Mouse (Mus musculus) lung, embryonic 15.5 days (tissue): ENCODE data around the gene Rsrc1. TPM values are rescaled to one million over a fixed set of nuclear protein-coding genes. Genes with fewer than 3 reads are reported as not detected.
"Not testable (repeated sequence)": the region's sequence is repeated elsewhere in the genome, so short reads cannot be mapped to it uniquely, and the experiment has no call there.

ENCODE experiments used
- ATAC-seq: fragments of 200-750 bp; cut with Nextera tagmentation; 2 replicates; pipeline ENCODE4 v1.8.0; 2017; ENCODE audit warnings: moderate number of reproducible peaks, borderline replicate concordance; ENCODE audit not compliant: low FRiP score, low TSS enrichment; ENCODE audit errors: extremely low read depth
- H3K27ac ChIP-seq: fragments of 300-500 bp; sonication (generic); 2 replicates; pipeline ENCODE4 v1.5.1; 2015; ENCODE audit warnings: moderate library complexity, mild to moderate bottlenecking, inconsistent platforms
- H3K27me3 ChIP-seq: fragments of 300-500 bp; sonication (generic); 2 replicates; pipeline ENCODE4 v1.6.1; 2015; ENCODE audit warnings: inconsistent platforms
- H3K36me3 ChIP-seq: fragments of 300-500 bp; sonication (generic); 2 replicates; pipeline ENCODE4 v1.6.1; 2015; ENCODE audit warnings: inconsistent platforms
- H3K4me1 ChIP-seq: fragments of 300-500 bp; sonication (generic); 2 replicates; pipeline ENCODE4 v1.6.1; 2015; ENCODE audit warnings: inconsistent platforms
- H3K4me2 ChIP-seq: fragments of 300-500 bp; sonication (generic); 2 replicates; pipeline ENCODE4 v1.6.1; 2015; ENCODE audit warnings: inconsistent platforms, mild to moderate bottlenecking, moderate library complexity
- H3K4me3 ChIP-seq: fragments of 300-500 bp; sonication (generic); 2 replicates; pipeline ENCODE4 v1.5.1; 2015; ENCODE audit warnings: mild to moderate bottlenecking, inconsistent platforms
- H3K9ac ChIP-seq: fragments of 300-500 bp; sonication (generic); 2 replicates; pipeline ENCODE4 v1.6.1; 2015; ENCODE audit warnings: inconsistent platforms
- H3K9me3 ChIP-seq: fragments of 300-500 bp; sonication (generic); 2 replicates; pipeline ENCODE4 v1.6.1; 2016; ENCODE audit warnings: inconsistent platforms
- WGBS: fragments of 180-500 bp; shearing (Covaris S2); methylation state at CpG from one replicate; pipeline ENCODE4 v1.1.7; 2015; 5-methylcytosine and 5-hydroxymethylcytosine counted together
- polyA plus RNA-seq: library from polyadenylated mRNA; unstranded; fragments of >200 nt; fragmentation: Nextera tagmentation; extraction: Ambion mirVana; gene quantifications from 2 replicates; pipeline ENCODE4 v1.2.1, GENCODE M21; 2015

Gene Rsrc1
- polyA plus RNA-seq, 1 experiment from 2014 or later: 29.5 TPM

GRCm38 (mm10) chr3:66996820-66997219 lies 15.6 kb downstream of the Rsrc1 start:
- no peaks in the 10 kb centered on the region for H3K4me1 ChIP-seq
- 90% methylated on average over 1 of the region's 1 CpGs for WGBS

GRCm38 (mm10) chr3:67036387-67037062 lies 55.3 kb downstream of the Rsrc1 start:
- Histone ChIP-seq H3K36me3 (no peaks in the 10 kb centered on the region), H3K9me3 (no peaks in the 10 kb centered on the region), H3K4me2 (no peak overlapping the region), H3K4me1 (no peaks in the 10 kb centered on the region), H3K27ac (no peak overlapping the region), H3K4me3 (no peak overlapping the region), H3K27me3 (no peaks in the 10 kb centered on the region), H3K9ac (no peak overlapping the region)
- no peak for ATAC-seq
- WGBS: 87% methylated on average over 6 of the region's 6 CpGs

More at GRCm38 (mm10) chr3:66996820-66997219, 15.6 kb downstream of the Rsrc1 start:
- no peak for ATAC-seq
- H3K27me3 ChIP-seq: no peaks in the 10 kb centered on the region
- H3K9me3 ChIP-seq: no peaks in the 10 kb centered on the region
- H3K4me2 ChIP-seq: no peak overlapping the region
- H3K9ac ChIP-seq: no peak overlapping the region
- no peak overlapping the region for H3K4me3 ChIP-seq
- H3K27ac ChIP-seq: no peak overlapping the region
- peaks cover 21% of the 10 kb centered on the region for H3K36me3 ChIP-seq

- Histone ChIP-seq H3K9ac (no peak overlapping the region), H3K27me3 (no peaks in the 10 kb centered on the region), H3K9me3 (no peaks in the 10 kb centered on the region), H3K4me2 (no peak overlapping the region), H3K36me3 (0 out of 2 replicates have a peak, but pooled peaks cover 5% of the 10 kb centered on the region), H3K4me3 (no peak overlapping the region), H3K4me1 (no peaks in the 10 kb centered on the region), H3K27ac (no peak overlapping the region)
- WGBS: 94% methylated on average over 2 of the region's 2 CpGs
- ATAC-seq: no peak
Measured at GRCm38 (mm10) chr3:67059755-67060154, 78.6 kb downstream of the Rsrc1 start.

GRCm38 (mm10) chr3:67070575-67071488 lies 89.6 kb downstream of the Rsrc1 start:
- H3K27me3 ChIP-seq: no peaks in the 10 kb centered on the region
- H3K36me3 ChIP-seq: no peaks in the 10 kb centered on the region
- no peaks in the 10 kb centered on the region for H3K4me1 ChIP-seq
- H3K9me3 ChIP-seq: no peaks in the 10 kb centered on the region
- WGBS: 65% methylated on average over 11 of the region's 11 CpGs
- no peak overlapping the region for H3K4me3 ChIP-seq
- H3K27ac ChIP-seq: no peak overlapping the region
- no peak overlapping the region for H3K9ac ChIP-seq
- no peak overlapping the region for H3K4me2 ChIP-seq
- no peak for ATAC-seq

- H3K27ac ChIP-seq, H3K9me3 ChIP-seq, H3K4me3 ChIP-seq, H3K27me3 ChIP-seq, ATAC-seq, H3K9ac ChIP-seq, H3K4me1 ChIP-seq, H3K36me3 ChIP-seq, H3K4me2 ChIP-seq: not testable (repeated sequence)
Measured at GRCm38 (mm10) chr3:67073653-67074052, 92.5 kb downstream of the Rsrc1 start.

- no peak overlapping the region for H3K27ac ChIP-seq
- no peak overlapping the region for H3K4me2 ChIP-seq
- H3K27me3 ChIP-seq: no peaks in the 10 kb centered on the region
- no peaks in the 10 kb centered on the region for H3K4me1 ChIP-seq
- no peaks in the 10 kb centered on the region for H3K9me3 ChIP-seq
- no peak overlapping the region for H3K4me3 ChIP-seq
- H3K36me3 ChIP-seq: no peaks in the 10 kb centered on the region
- no peak overlapping the region for H3K9ac ChIP-seq
- ATAC-seq: no peak
- 82% methylated on average over 2 of the region's 2 CpGs for WGBS
Measured at GRCm38 (mm10) chr3:67075484-67075883, 94.3 kb downstream of the Rsrc1 start.

- Histone ChIP-seq H3K9me3 (no peaks in the 10 kb centered on the region), H3K36me3 (no peaks in the 10 kb centered on the region), H3K27ac (no peak overlapping the region), H3K27me3 (no peaks in the 10 kb centered on the region), H3K9ac (no peak overlapping the region), H3K4me1 (no peaks in the 10 kb centered on the region), H3K4me3 (no peak overlapping the region), H3K4me2 (no peak overlapping the region)
- WGBS: 93% methylated on average over 1 of the region's 1 CpGs
- ATAC-seq: no peak
Measured at GRCm38 (mm10) chr3:67084742-67085141, 103.6 kb downstream of the Rsrc1 start.

GRCm38 (mm10) chr3:67108428-67108827 lies 127.2 kb downstream of the Rsrc1 start:
- Histone ChIP-seq H3K36me3 (no peaks in the 10 kb centered on the region), H3K9me3 (no peaks in the 10 kb centered on the region), H3K27ac (no peak overlapping the region), H3K4me2 (no peak overlapping the region), H3K4me1 (no peaks in the 10 kb centered on the region), H3K9ac (no peak overlapping the region), H3K27me3 (no peaks in the 10 kb centered on the region), H3K4me3 (no peak overlapping the region)
- no peak for ATAC-seq
- WGBS: 86% methylated on average over 3 of the region's 3 CpGs

- Histone ChIP-seq H3K4me1 (no peaks in the 10 kb centered on the region), H3K4me3 (no peak overlapping the region), H3K9me3 (no peaks in the 10 kb centered on the region), H3K36me3 (no peaks in the 10 kb centered on the region), H3K27ac (no peak overlapping the region), H3K4me2 (no peak overlapping the region), H3K27me3 (no peaks in the 10 kb centered on the region), H3K9ac (no peak overlapping the region)
- WGBS: 62% methylated on average over 4 of the region's 4 CpGs
- ATAC-seq: no peak
Measured at GRCm38 (mm10) chr3:67116317-67116716, 135.1 kb downstream of the Rsrc1 start.

- H3K4me1 ChIP-seq: no peaks in the 10 kb centered on the region
- no peaks in the 10 kb centered on the region for H3K9me3 ChIP-seq
- H3K27ac ChIP-seq: no peak overlapping the region
- no peaks in the 10 kb centered on the region for H3K27me3 ChIP-seq
- H3K4me2 ChIP-seq: no peak overlapping the region
- ATAC-seq: no peak
- H3K4me3 ChIP-seq: no peak overlapping the region
- no peaks in the 10 kb centered on the region for H3K36me3 ChIP-seq
- WGBS: 65% methylated on average over 3 of the region's 3 CpGs
- no peak overlapping the region for H3K9ac ChIP-seq
Measured at GRCm38 (mm10) chr3:67132521-67132920, 151.3 kb downstream of the Rsrc1 start.

- Histone ChIP-seq H3K9ac (no peak overlapping the region), H3K27ac (no peak overlapping the region), H3K4me1 (no peaks in the 10 kb centered on the region), H3K9me3 (no peaks in the 10 kb centered on the region), H3K36me3 (no peaks in the 10 kb centered on the region), H3K4me2 (no peak overlapping the region), H3K4me3 (no peak overlapping the region), H3K27me3 (no peaks in the 10 kb centered on the region)
- ATAC-seq: no peak
- WGBS: 80% methylated on average over 2 of the region's 2 CpGs
Measured at GRCm38 (mm10) chr3:67135749-67136375, 154.7 kb downstream of the Rsrc1 start.

- Histone ChIP-seq H3K4me1 (no peaks in the 10 kb centered on the region), H3K4me3 (no peak overlapping the region), H3K4me2 (no peak overlapping the region), H3K9me3 (no peaks in the 10 kb centered on the region), H3K9ac (no peak overlapping the region), H3K27ac (no peak overlapping the region), H3K27me3 (no peaks in the 10 kb centered on the region), H3K36me3 (no peaks in the 10 kb centered on the region)
- no peak for ATAC-seq
- WGBS: 72% methylated on average over 2 of the region's 2 CpGs
Measured at GRCm38 (mm10) chr3:67144952-67145351, 163.8 kb downstream of the Rsrc1 start.
